Mouse (Mus musculus) CH12F3 (cell line): ENCODE data around the gene Hacd2.

Source experiments
- in situ Hi-C: fragments of 300-500 bp; cut with MboI; formaldehyde crosslinking; loops from 2 replicates; pipeline ENCODE4 v1.14.3; 2020; ENCODE audit warnings: low sequenced_read_pairs

The Hacd2 gene

GRCm38 (mm10) chr16:35052191-35052590 is 30.0 kb downstream of the Hacd2 start:
- in situ Hi-C loops: no loop called here

GRCm38 (mm10) chr16:35054432-35055193 is 32.4 kb downstream of the Hacd2 start:
- in situ Hi-C loops: no loop called here

GRCm38 (mm10) chr16:35055194-35055506 is 32.9 kb downstream of the Hacd2 start:
- in situ Hi-C loops: no loop called here

- in situ Hi-C loops: no loop called here
These were observed 33.6 kb downstream of the Hacd2 start for GRCm38 (mm10) chr16:35055861-35056260.

- in situ Hi-C loops: no loop called here
These were observed 34.1 kb downstream of the Hacd2 start for GRCm38 (mm10) chr16:35056306-35056705.

GRCm38 (mm10) chr16:35056786-35057185 is 34.6 kb downstream of the Hacd2 start:
- in situ Hi-C loops: no loop called here

- in situ Hi-C loops: no loop called here
These were observed 38.8 kb downstream of the Hacd2 start for GRCm38 (mm10) chr16:35061017-35061416.

- in situ Hi-C loops: no loop called here
These were observed 43.5 kb downstream of the Hacd2 start for GRCm38 (mm10) chr16:35065724-35066123.

- in situ Hi-C loops: no loop called here
These were observed 44.9 kb downstream of the Hacd2 start for GRCm38 (mm10) chr16:35067095-35067494.

GRCm38 (mm10) chr16:35067631-35068030 is 45.4 kb downstream of the Hacd2 start:
- in situ Hi-C loops: no loop called here

- in situ Hi-C loops: no loop called here
These were observed 46.7 kb downstream of the Hacd2 start for GRCm38 (mm10) chr16:35068886-35069285.

- in situ Hi-C loops: no loop called here
These were observed 52.2 kb downstream of the Hacd2 start for GRCm38 (mm10) chr16:35074436-35074835.

- in situ Hi-C loops: no loop called here
These were observed 53.4 kb downstream of the Hacd2 start for GRCm38 (mm10) chr16:35075643-35076042.

- in situ Hi-C loops: no loop called here
These were observed 71.3 kb downstream of the Hacd2 start for GRCm38 (mm10) chr16:35093500-35093899.

GRCm38 (mm10) chr16:35097870-35098530 is 75.8 kb downstream of the Hacd2 start:
- in situ Hi-C loops: no loop called here

GRCm38 (mm10) chr16:35101751-35102420 is 79.7 kb downstream of the Hacd2 start:
- in situ Hi-C loops: no loop called here

GRCm38 (mm10) chr16:35102866-35103620 is 80.8 kb downstream of the Hacd2 start:
- in situ Hi-C loops: no loop called here

GRCm38 (mm10) chr16:35107985-35108384 is 85.8 kb downstream of the Hacd2 start:
- in situ Hi-C loops: no loop called here

GRCm38 (mm10) chr16:35109156-35109555 is 86.9 kb downstream of the Hacd2 start:
- in situ Hi-C loops: no loop called here

GRCm38 (mm10) chr16:35109656-35110291 is 87.5 kb downstream of the Hacd2 start:
- in situ Hi-C loops: loop anchor here (10.0 kb wide), 1 partner anchor 155 kb away; no protein-coding TSS in a partner anchor
